Mouse (Mus musculus) intestine, embryonic 15.5 days (tissue): Measurements from ENCODE around the gene Gm7137. TPM values are rescaled to one million over a fixed set of nuclear protein-coding genes. Genes with fewer than 3 reads are reported as not detected.
"Not testable (repeated sequence)": the region's sequence is repeated elsewhere in the genome, so short reads cannot be mapped to it uniquely, and the experiment has no call there.

Source experiments
- ATAC-seq: fragments of 200-750 bp; cut with Nextera tagmentation; 2 replicates; pipeline ENCODE4 v1.8.0; 2017; ENCODE audit warnings: moderate TSS enrichment, moderate library complexity
- H3K27ac ChIP-seq: fragments of 300-500 bp; sonication (generic); 2 replicates; pipeline ENCODE4 v1.5.1; 2015; ENCODE audit warnings: mild to moderate bottlenecking, inconsistent platforms
- H3K27me3 ChIP-seq: fragments of 300-500 bp; sonication (generic); replicated peaks from 2 replicates; pipeline ENCODE4 v1.6.1; 2015; ENCODE audit warnings: inconsistent platforms
- H3K36me3 ChIP-seq: fragments of 300-500 bp; sonication (generic); 2 replicates; pipeline ENCODE4 v1.6.1; 2015; ENCODE audit warnings: inconsistent platforms
- H3K4me1 ChIP-seq: fragments of 300-500 bp; sonication (generic); replicated peaks from 2 replicates; pipeline ENCODE4 v1.6.1; 2015; ENCODE audit warnings: inconsistent platforms
- H3K4me2 ChIP-seq: fragments of 300-500 bp; sonication (generic); replicated peaks from 2 replicates; pipeline ENCODE4 v1.6.1; 2015; ENCODE audit warnings: mild to moderate bottlenecking, inconsistent platforms
- H3K4me3 ChIP-seq: fragments of 300-500 bp; sonication (generic); replicated peaks from 2 replicates; pipeline ENCODE4 v1.5.1; 2015; ENCODE audit warnings: inconsistent platforms
- H3K9ac ChIP-seq: fragments of 300-500 bp; sonication (generic); 2 replicates; pipeline ENCODE4 v1.6.1; 2015; ENCODE audit warnings: inconsistent platforms
- H3K9me3 ChIP-seq: fragments of 300-500 bp; sonication (generic); 2 replicates; pipeline ENCODE4 v1.6.1; 2016; ENCODE audit warnings: inconsistent platforms
- WGBS: fragments of 180-500 bp; shearing (Covaris S2); methylation state at CpG from one replicate; pipeline ENCODE4 v1.1.7; 2015; 5-methylcytosine and 5-hydroxymethylcytosine counted together
- polyA plus RNA-seq: library from polyadenylated mRNA; unstranded; fragments of >200 nt; fragmentation: Nextera tagmentation; extraction: Ambion mirVana; gene quantifications from 2 replicates; pipeline ENCODE4 v1.2.1, GENCODE M21; 2015

The Gm7137 gene
- polyA plus RNA-seq, 1 experiment from 2014 or later: not detected

DNA sequence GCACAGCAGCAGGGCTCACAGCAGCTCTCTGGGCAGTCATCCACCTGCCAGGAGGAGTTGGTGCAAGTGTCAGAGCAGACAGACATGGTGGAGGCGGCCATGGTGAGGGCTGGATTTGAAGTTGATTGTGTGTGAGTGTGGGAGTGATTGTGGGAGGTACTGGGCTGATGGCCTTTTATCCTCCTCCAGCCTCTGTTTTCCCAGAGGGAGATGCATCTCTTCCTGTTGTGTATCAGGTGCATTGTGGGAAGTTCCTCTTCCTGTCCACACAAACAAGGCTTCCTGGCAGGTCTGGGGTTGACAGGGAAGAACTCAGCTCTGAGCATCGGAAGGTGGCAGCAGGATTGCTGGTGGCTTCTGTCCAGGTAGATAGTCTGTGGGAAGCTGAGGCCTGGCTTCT lies 7.0 kb upstream of the Gm7137 start, which contains the start of gene Gm9639:
TSS of gene Gm9639 (minus strand) at position 101 of the 400 bp plus-strand sequence.
- no peaks in the 10 kb centered on the region for H3K36me3 ChIP-seq
- H3K4me2 ChIP-seq: no peak within 1 kb of the TSS
- H3K4me1 ChIP-seq: no peaks in the 10 kb centered on the region
- H3K9ac ChIP-seq: no peak within 1 kb of the TSS
- H3K27me3 ChIP-seq: no peaks in the 10 kb centered on the region
- no peak for ATAC-seq
- 64% methylated on average over 2 of the region's 2 CpGs for WGBS
- no peak within 1 kb of the TSS for H3K4me3 ChIP-seq
- H3K27ac ChIP-seq: no peak within 1 kb of the TSS
- H3K9me3 ChIP-seq: no peaks in the 10 kb centered on the region

DNA sequence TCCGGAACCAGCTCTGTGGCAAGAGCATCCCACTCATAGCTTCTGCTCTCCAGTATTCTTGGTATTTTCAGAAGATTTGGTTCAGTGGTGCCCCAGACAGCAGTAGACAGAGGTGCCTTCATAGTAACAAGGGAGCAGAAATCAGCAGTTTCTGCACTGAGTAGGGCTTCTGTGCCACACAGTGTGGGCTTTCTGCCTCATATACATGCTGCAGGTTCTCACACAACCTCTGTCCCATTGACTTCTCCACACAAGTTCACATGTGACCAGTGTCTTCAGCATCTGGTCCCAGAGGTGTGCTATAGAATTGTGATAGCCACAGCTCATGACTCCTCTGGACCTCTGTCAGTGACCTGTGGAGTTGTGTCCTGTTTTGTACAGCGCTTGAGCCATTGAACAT lies 621 bp upstream of the Gm7137 start:
- Histone ChIP-seq H3K36me3 (no peaks in the 10 kb centered on the region), H3K9me3 (no peaks in the 10 kb centered on the region), H3K9ac (no peak overlapping the region), H3K4me1 (no peaks in the 10 kb centered on the region), H3K4me2 (no peak overlapping the region), H3K27ac (no peak overlapping the region), H3K4me3 (no peak overlapping the region), H3K27me3 (no peaks in the 10 kb centered on the region)
- ATAC-seq: no peak
- WGBS: 82% methylated on average over 2 of the region's 2 CpGs

DNA sequence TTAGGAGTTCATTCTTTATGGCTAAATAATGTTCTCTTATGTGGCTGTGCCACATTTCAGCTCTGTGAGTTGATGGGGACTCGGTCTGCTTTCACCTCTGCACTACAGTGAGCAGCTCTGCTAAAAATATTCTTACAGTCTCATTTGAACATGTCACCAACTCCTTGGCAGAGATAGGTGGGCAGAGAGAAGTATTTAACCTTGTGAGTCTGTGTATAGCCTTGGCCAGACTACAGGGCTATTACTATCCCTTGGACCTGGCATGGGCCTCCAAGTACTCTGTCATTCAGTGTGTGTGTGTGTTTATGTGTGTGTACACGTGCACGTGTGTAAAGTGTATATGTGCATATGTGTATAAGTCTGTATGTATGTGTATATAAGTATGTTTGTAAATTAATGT lies 4.6 kb downstream of the Gm7137 start:
- H3K4me2 ChIP-seq, ATAC-seq, H3K4me3 ChIP-seq, H3K9me3 ChIP-seq, H3K9ac ChIP-seq, H3K27me3 ChIP-seq, H3K36me3 ChIP-seq, H3K4me1 ChIP-seq, H3K27ac ChIP-seq: not testable (repeated sequence)
- 85% methylated on average over 3 of the region's 3 CpGs for WGBS

DNA sequence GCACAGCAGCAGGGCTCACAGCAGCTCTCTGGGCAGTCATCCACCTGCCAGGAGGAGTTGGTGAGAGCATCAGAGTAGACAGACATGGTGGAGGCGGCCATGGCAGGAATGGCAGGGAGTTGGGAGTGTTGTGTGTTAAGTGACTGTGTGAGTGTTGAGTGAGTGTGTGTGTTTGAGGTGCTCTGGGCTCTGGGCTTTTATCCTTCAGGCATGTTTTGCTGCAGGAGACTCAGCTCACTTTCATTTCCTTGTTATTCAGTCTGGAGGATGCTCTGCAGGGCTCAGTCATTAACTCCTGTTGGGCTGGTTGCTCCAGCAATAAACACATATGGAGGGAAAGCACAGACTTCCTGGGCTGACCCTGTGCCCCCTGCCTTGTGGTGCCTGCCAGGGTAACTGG lies 5.6 kb downstream of the Gm7137 start, which contains the start of gene Gm3250:
TSS of gene Gm3250 (minus strand) at position 101 of the 400 bp plus-strand sequence.
- not testable (repeated sequence) for ATAC-seq, H3K9ac ChIP-seq, H3K9me3 ChIP-seq, H3K4me1 ChIP-seq, H3K4me3 ChIP-seq, H3K4me2 ChIP-seq, H3K36me3 ChIP-seq, H3K27ac ChIP-seq, H3K27me3 ChIP-seq
- 67% methylated on average over 1 of the region's 1 CpGs for WGBS

DNA sequence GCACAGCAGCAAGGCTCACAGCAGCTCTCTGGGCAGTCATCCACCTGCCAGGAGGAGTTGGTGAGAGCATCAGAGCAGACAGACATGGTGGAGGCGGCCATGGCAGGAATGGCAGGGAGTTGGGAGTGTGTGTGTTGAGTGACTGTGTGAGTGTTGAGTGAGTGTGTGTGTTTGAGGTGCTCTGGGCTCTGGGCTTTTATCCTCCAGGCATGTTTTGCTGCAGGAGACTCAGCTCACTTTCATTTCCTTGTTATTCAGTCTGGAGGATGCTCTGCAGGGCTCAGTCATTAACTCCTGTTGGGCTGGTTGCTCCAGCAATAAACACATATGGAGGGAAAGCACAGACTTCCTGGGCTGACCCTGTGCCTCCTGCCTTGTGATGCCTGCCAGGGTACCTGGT lies 11.2 kb downstream of the Gm7137 start, which contains the start of gene Gm7138:
TSS of gene Gm7138 (minus strand) at position 101 of the 400 bp plus-strand sequence.
- 78% methylated on average over 1 of the region's 1 CpGs for WGBS
- not testable (repeated sequence) for H3K9ac ChIP-seq, H3K36me3 ChIP-seq, H3K9me3 ChIP-seq, H3K4me1 ChIP-seq, ATAC-seq, H3K27ac ChIP-seq, H3K27me3 ChIP-seq, H3K4me2 ChIP-seq, H3K4me3 ChIP-seq

DNA sequence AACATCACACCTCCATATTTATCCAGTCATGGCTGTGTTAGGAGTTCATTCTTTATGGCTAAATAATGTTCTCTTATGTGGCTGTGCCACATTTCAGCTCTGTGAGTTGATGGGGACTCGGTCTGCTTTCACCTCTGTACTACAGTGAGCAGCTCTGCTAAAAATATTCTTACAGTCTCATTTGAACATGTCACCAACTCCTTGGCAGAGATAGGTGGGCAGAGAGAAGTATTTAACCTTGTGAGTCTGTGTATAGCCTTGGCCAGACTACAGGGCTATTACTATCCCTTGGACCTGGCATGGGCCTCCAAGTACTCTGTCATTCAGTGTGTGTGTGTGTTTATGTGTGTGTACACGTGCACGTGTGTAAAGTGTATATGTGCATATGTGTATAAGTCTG lies 15.9 kb downstream of the Gm7137 start:
- not testable (repeated sequence) for H3K27me3 ChIP-seq, H3K9me3 ChIP-seq, H3K4me2 ChIP-seq, H3K4me3 ChIP-seq, H3K4me1 ChIP-seq, H3K36me3 ChIP-seq, ATAC-seq, H3K9ac ChIP-seq, H3K27ac ChIP-seq
- WGBS: 68% methylated on average over 2 of the region's 3 CpGs

DNA sequence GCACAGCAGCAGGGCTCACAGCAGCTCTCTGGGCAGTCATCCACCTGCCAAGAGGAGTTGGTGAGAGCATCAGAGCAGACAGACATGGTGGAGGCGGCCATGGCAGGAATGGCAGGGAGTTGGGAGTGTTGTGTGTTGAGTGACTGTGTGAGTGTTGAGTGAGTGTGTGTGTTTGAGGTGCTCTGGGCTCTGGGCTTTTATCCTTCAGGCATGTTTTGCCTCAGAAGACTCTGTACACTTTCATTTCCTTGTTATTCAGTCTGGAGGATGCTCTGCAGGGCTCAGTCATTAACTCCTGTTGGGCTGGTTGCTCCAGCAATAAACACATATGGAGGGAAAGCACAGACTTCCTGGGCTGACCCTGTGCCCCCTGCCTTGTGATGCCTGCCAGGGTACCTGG lies 16.8 kb downstream of the Gm7137 start, which contains the start of gene Gm3238:
TSS of gene Gm3238 (minus strand) at position 101 of the 400 bp plus-strand sequence.
- H3K27me3 ChIP-seq, H3K4me3 ChIP-seq, H3K27ac ChIP-seq, ATAC-seq, H3K4me2 ChIP-seq, H3K9me3 ChIP-seq, H3K4me1 ChIP-seq, H3K36me3 ChIP-seq, H3K9ac ChIP-seq: not testable (repeated sequence)
- WGBS: 22% methylated on average over 1 of the region's 1 CpGs

DNA sequence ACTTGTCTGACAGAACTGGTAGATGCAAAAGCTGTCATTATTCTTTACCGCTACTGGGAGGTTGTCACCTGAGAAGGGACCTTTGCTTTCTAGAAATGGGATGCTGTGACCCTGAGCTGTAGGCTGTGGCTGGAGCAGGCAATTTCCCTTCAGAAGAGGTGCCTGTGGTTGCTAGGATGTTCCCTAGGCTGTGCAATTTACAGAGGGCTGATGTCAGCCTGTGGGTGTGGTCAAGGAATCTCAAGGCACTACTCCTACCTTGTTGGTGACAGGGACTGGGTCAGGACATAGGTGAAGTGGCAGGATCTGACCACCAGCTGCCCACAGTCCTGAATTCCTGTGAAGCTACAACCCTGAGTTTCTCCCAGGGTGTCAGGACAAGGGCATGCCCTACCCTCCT lies 18.3 kb downstream of the Gm7137 start:
- no peaks in the 10 kb centered on the region for H3K27me3 ChIP-seq
- H3K4me3 ChIP-seq: no peak overlapping the region
- no peaks in the 10 kb centered on the region for H3K36me3 ChIP-seq
- H3K27ac ChIP-seq: no peak overlapping the region
- H3K9me3 ChIP-seq: no peaks in the 10 kb centered on the region
- H3K9ac ChIP-seq: no peak overlapping the region
- no peaks in the 10 kb centered on the region for H3K4me1 ChIP-seq
- no peak for ATAC-seq
- H3K4me2 ChIP-seq: no peak overlapping the region
- 73% methylated on average over 1 of the region's 1 CpGs for WGBS

DNA sequence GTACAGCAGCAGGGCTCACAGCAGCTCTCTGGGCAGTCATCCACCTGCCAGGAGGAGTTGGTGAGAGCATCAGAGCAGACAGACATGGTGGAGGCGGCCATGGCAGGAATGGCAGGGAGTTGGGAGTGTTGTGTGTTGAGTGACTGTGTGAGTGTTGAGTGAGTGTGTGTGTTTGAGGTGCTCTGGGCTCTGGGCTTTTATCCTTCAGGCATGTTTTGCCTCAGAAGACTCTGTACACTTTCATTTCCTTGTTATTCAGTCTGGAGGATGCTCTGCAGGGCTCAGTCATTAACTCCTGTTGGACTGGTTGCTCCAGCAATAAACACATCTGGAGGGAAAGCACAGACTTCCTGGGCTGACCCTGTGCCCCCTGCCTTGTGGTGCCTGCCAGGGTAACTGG lies 28.4 kb downstream of the Gm7137 start, which contains the start of gene Gm3233:
TSS of gene Gm3233 (minus strand) at position 101 of the 400 bp plus-strand sequence.
- H3K4me1 ChIP-seq, H3K9me3 ChIP-seq, H3K27me3 ChIP-seq, H3K9ac ChIP-seq, H3K36me3 ChIP-seq, H3K27ac ChIP-seq, ATAC-seq, H3K4me2 ChIP-seq, H3K4me3 ChIP-seq: not testable (repeated sequence)
- 78% methylated on average over 1 of the region's 1 CpGs for WGBS

DNA sequence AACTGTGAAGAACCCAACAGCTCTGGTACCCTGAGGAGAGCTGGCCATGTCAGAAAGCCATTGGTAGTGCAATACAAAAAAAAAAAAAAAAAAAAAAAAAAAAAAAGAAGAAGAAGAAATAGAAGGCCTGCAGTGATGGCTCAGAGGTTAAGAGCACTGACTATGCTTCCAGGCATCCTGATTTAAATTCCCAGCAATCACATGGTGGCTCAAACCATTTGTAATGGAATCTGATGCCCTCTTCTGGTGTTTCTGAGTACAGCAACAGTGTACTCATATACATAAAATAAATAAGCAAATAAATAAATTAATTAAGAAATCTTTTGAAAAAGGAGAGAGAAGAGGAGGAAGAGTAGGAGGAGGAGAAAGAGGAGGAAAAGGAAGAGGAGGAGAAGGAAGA lies 34.6 kb downstream of the Gm7137 start:
- H3K36me3 ChIP-seq: no peaks in the 10 kb centered on the region
- no peak for ATAC-seq
- no peaks in the 10 kb centered on the region for H3K4me1 ChIP-seq
- H3K4me3 ChIP-seq: no peak overlapping the region
- no peak overlapping the region for H3K27ac ChIP-seq
- H3K4me2 ChIP-seq: no peak overlapping the region
- no peaks in the 10 kb centered on the region for H3K9me3 ChIP-seq
- no peaks in the 10 kb centered on the region for H3K27me3 ChIP-seq
- H3K9ac ChIP-seq: no peak overlapping the region

DNA sequence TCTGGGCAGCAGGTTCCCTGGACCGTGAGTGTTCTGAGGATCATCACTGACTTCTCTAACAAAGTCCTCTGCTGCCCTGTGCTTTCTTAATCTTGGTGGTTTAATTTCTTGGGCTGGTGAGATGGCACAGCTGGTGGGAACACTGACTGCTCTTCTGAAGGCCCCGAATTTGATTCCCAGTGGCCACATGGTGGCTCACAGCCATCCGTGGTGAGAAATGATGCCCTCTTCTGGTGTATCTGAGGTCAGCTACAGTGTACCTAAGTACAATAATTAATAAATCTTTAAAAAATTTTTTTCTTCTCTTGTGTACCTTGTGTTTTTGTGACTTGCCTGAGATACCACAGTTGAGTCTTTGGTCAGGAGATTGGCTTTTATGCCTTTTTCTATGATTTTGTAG lies 35.7 kb downstream of the Gm7137 start:
- ATAC-seq, H3K27ac ChIP-seq, H3K4me3 ChIP-seq, H3K36me3 ChIP-seq, H3K9me3 ChIP-seq, H3K27me3 ChIP-seq, H3K4me1 ChIP-seq, H3K4me2 ChIP-seq, H3K9ac ChIP-seq: not testable (repeated sequence)
- 61% methylated on average over 3 of the region's 3 CpGs for WGBS

DNA sequence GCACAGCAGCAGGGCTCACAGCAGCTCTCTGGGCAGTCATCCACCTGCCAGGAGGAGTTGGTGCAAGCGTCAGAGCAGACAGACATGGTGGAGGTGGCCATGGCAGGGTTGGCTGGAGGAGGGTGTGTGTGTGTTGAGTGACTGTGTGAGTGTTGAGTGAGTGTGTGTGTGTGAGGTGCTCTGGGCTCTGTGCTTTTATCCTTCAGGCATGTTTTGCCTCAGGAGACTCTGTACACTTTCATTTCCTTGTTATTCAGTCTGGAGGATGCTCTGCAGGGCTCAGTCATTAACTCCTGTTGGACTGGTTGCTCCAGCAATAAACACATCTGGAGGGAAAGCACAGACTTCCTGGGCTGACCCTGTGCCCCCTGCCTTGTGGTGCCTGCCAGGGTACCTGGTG lies 36.7 kb downstream of the Gm7137 start, which contains the start of gene Gm9736:
TSS of gene Gm9736 (minus strand) at position 101 of the 400 bp plus-strand sequence.
- not testable (repeated sequence) for H3K4me3 ChIP-seq, H3K9ac ChIP-seq, H3K27ac ChIP-seq, H3K4me1 ChIP-seq, H3K27me3 ChIP-seq, H3K9me3 ChIP-seq, H3K4me2 ChIP-seq, ATAC-seq, H3K36me3 ChIP-seq
- whole genome bisulfite sequencing: 75% methylated on average over 1 of the region's 1 CpGs

DNA sequence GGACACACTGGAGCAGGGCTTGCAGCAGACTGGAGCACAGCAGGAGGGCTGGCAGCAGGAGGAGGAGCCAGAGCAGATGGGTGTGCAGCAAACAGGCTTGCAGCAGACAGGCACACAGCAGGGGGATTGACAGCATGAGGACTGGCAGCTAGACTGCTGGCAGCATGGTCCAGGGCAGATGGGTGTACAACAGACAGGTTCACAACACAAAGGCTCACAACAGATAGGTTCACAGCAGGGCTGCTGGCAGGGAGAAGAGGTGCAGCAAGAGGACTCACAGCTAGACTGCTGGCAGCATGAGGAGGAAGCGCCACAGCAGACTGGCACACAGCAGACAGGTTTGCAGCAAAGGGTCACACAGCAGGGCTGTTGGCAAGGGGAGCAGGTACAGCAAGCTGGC lies 37.3 kb downstream of the Gm7137 start:
- 90% methylated on average over 1 of the region's 1 CpGs for WGBS
- ATAC-seq, H3K4me1 ChIP-seq, H3K27ac ChIP-seq, H3K36me3 ChIP-seq, H3K27me3 ChIP-seq, H3K4me2 ChIP-seq, H3K4me3 ChIP-seq, H3K9me3 ChIP-seq, H3K9ac ChIP-seq: not testable (repeated sequence)
